Mouse (Mus musculus): ENCODE results near the gene Iqcb1. TPM values are rescaled to one million over a fixed set of nuclear protein-coding genes. Genes with fewer than 3 reads are reported as not detected.

Iqcb1 gene
- polyA plus RNA-seq, 1 experiment from 2014 or later: 32.2 TPM

DNA sequence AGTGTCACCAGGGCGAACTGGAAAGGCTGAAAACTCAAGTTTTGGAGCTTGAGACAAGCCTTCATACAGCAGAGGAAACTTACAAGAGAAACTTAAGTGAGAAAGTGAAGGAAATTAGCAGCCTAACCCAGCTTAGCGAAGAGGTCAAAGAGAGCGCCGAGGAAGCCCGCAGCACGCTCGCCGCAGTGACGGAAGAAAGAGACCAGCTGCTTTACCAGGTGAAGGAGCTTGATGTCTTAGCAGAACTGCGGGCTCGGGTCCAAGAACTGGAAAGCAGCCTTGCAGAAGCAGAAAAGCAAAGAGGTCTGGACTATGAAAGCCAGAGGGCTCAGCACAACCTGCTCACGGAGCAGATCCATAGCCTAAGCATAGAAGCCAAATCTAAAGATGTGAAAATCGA lies 84.1 kb downstream of the Iqcb1 start:
- DNase-seq (ENCODE audit: low spot score): no peak
- peaks cover 81% of the 10 kb centered on the region for H3K36me3 ChIP-seq (ENCODE audit: control insufficient read depth, insufficient read depth, low read length)
- no peak for ATAC-seq (ENCODE audit: low read depth)

DNA sequence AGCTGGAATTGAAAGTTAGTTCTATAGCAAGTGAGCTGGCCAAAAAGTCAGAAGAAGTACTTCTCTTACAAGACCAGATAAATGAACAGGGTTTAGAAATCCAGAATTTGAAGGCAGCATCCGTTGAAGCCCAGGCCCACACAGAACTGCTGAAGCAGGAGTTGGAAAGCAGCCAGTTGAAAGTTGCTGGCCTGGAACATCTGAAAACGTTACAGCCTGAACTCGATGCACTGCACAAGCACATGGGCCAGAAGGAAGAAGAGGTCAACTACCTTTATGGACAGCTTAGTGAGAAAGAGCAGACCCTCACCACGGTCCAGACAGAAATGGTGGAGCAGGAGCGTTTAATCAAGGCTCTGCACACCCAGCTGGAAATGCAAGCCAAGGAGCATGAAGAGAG lies 86.0 kb downstream of the Iqcb1 start:
- WGBS: 76% methylated on average over 5 of the region's 5 CpGs
- peak; percentile 16 for DNase-seq (ENCODE audit: low spot score)

More for the DNA sequence above, 84.1 kb downstream of the Iqcb1 start:
- H3K27ac ChIP-seq (replicated peaks; ENCODE audit: low read depth, low read length): no peak overlapping the region
- H3K27me3 ChIP-seq (replicated peaks; ENCODE audit: control insufficient read depth, insufficient read depth, low read length): no peaks in the 10 kb centered on the region
- no peaks in the 10 kb centered on the region for H3K4me1 ChIP-seq (ENCODE audit: control insufficient read depth, insufficient read depth, low read length)
- H3K4me3 ChIP-seq (ENCODE audit: low read depth, low read length): no peak overlapping the region
- no peak overlapping the region for H3K9ac ChIP-seq (ENCODE audit: low read depth, low read length)
- no peaks in the 10 kb centered on the region for H3K9me3 ChIP-seq (ENCODE audit: control insufficient read depth, low read length)
- WGBS: 89% methylated on average over 13 of the region's 13 CpGs
- H3K4me2 ChIP-seq (ENCODE audit: low read depth, low read length): no peak overlapping the region

DNA sequence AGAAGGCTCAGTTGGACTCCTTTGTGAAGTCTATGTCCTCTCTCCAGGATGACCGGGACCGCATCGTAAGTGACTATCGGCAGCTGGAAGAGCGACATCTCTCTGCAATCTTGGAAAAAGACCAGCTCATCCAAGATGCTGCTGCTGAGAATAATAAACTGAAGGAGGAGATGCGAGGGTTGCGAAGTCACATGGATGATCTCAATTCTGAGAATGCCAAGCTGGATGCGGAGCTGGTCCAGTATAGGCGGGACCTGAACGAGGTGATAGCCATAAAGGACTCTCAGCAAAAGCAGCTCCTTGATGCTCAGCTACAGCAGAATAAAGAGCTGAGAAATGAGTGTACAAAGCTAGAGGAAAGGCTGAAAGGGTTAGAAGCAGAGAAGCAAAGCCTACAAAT lies 90.3 kb downstream of the Iqcb1 start:
- Histone ChIP-seq H3K4me2 (ENCODE audit: low read depth, low read length) (no peak overlapping the region), H3K27me3 (replicated peaks; ENCODE audit: control insufficient read depth, insufficient read depth, low read length) (no peaks in the 10 kb centered on the region), H3K27ac (replicated peaks; ENCODE audit: low read depth, low read length) (no peak overlapping the region), H3K4me1 (ENCODE audit: control insufficient read depth, insufficient read depth, low read length) (no peaks in the 10 kb centered on the region), H3K9me3 (ENCODE audit: control insufficient read depth, low read length) (no peaks in the 10 kb centered on the region), H3K4me3 (ENCODE audit: low read depth, low read length) (no peak overlapping the region), H3K9ac (ENCODE audit: low read depth, low read length) (no peak overlapping the region), H3K36me3 (ENCODE audit: control insufficient read depth, insufficient read depth, low read length) (peaks cover 85% of the 10 kb centered on the region)
- no peak for DNase-seq (ENCODE audit: low spot score)
- 97% methylated on average over 10 of the region's 10 CpGs for WGBS
- ATAC-seq (ENCODE audit: low read depth): no peak

More for the DNA sequence above, 86.0 kb downstream of the Iqcb1 start:
- Histone ChIP-seq H3K4me2 (ENCODE audit: low read depth, low read length) (no peak overlapping the region), H3K9ac (ENCODE audit: low read depth, low read length) (no peak overlapping the region), H3K4me1 (ENCODE audit: control insufficient read depth, insufficient read depth, low read length) (no peaks in the 10 kb centered on the region), H3K27ac (replicated peaks; ENCODE audit: low read depth, low read length) (no peak overlapping the region), H3K4me3 (ENCODE audit: low read depth, low read length) (no peak overlapping the region), H3K36me3 (ENCODE audit: control insufficient read depth, insufficient read depth, low read length) (peaks cover 82% of the 10 kb centered on the region), H3K9me3 (ENCODE audit: control insufficient read depth, low read length) (no peaks in the 10 kb centered on the region), H3K27me3 (replicated peaks; ENCODE audit: control insufficient read depth, insufficient read depth, low read length) (no peaks in the 10 kb centered on the region)
- no peak; the same call in 1 of the 2 replicates for ATAC-seq (ENCODE audit: low read depth)

DNA sequence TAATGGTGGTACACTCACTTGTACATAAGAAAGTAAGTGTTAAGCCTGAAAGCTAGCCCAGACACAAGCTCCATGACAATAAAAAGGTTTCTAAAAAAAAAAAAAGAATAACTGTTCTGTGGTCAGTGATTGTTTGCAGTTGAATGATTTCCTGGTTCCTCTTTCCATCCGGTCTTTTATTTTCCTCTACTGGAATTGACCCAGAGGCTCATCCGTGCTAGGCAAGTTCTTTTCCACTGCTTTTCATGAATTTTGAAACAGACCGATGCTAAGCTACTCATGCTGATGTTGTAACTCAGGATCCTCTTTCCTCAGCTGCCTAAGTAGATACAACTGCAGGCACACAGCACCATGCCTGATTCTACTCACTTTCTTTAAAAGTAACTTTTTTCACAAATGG lies 92.2 kb downstream of the Iqcb1 start:
- Histone ChIP-seq H3K4me3 (ENCODE audit: low read depth, low read length) (no peak overlapping the region), H3K36me3 (ENCODE audit: control insufficient read depth, insufficient read depth, low read length) (peaks cover 77% of the 10 kb centered on the region), H3K9me3 (ENCODE audit: control insufficient read depth, low read length) (no peaks in the 10 kb centered on the region), H3K4me1 (ENCODE audit: control insufficient read depth, insufficient read depth, low read length) (no peaks in the 10 kb centered on the region), H3K27ac (replicated peaks; ENCODE audit: low read depth, low read length) (no peak overlapping the region), H3K27me3 (replicated peaks; ENCODE audit: control insufficient read depth, insufficient read depth, low read length) (no peaks in the 10 kb centered on the region), H3K9ac (ENCODE audit: low read depth, low read length) (no peak overlapping the region), H3K4me2 (ENCODE audit: low read depth, low read length) (no peak overlapping the region)
- 82% methylated on average over 3 of the region's 3 CpGs for WGBS
- ATAC-seq (ENCODE audit: low read depth) (no peak), DNase-seq (ENCODE audit: low spot score) (no peak)

DNA sequence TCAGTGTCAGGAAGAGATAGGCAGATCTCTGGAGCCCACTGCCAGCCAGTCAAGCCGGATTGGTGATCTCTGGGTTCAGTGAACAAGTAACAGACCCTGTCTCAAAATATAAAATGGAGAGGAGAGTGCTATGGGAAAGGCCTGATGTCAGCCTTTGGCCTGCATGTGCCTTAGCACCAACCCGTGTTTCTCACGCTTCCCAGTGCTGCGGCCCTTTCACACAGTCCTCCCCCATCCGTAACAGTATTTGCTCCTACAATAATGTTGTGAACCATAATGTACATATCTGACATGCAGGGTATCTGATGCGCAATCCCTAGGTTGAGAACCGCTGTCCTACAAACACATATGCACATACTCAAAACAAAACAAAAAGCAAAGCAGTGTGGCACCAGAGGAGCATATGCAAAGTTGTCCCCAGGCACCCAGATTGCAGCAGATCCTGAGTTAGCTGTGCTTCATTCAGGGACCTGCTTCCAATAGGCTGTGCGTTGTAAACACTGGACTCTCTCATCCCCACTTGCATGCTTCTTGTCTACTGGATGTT lies 93.0 kb downstream of the Iqcb1 start:
- whole genome bisulfite sequencing: 91% methylated on average over 8 of the region's 8 CpGs
- H3K27me3 ChIP-seq (replicated peaks; ENCODE audit: control insufficient read depth, insufficient read depth, low read length): no peaks in the 10 kb centered on the region
- ATAC-seq (ENCODE audit: low read depth): no peak
- no peak overlapping the region for H3K27ac ChIP-seq (replicated peaks; ENCODE audit: low read depth, low read length)
- no peaks in the 10 kb centered on the region for H3K9me3 ChIP-seq (ENCODE audit: control insufficient read depth, low read length)
- no peaks in the 10 kb centered on the region for H3K4me1 ChIP-seq (ENCODE audit: control insufficient read depth, insufficient read depth, low read length)
- H3K36me3 ChIP-seq (ENCODE audit: control insufficient read depth, insufficient read depth, low read length): peaks cover 77% of the 10 kb centered on the region
- H3K9ac ChIP-seq (ENCODE audit: low read depth, low read length): no peak overlapping the region
- H3K4me3 ChIP-seq (ENCODE audit: low read depth, low read length): no peak overlapping the region
- no peak for DNase-seq (ENCODE audit: low spot score)
- H3K4me2 ChIP-seq (ENCODE audit: low read depth, low read length): no peak overlapping the region

DNA sequence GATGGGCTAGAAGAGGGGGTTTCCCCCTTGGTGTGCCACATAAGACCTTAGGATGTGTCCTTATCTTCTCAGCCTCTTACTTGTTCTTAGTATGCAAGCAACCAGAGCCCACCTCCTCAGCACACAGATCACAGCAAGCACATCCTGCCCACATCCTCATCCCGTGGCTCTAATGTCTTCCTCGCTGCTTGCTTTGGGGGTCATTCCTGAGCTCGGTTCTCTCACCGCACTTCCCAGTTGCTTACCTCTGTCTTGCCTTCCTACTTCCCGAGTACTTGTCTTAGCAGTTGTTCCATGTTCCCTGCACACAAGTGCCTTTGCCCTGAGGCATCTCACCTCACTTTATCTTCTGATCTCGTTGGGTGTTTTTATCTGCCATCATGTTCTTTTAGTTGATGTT lies 93.8 kb downstream of the Iqcb1 start:
- Histone ChIP-seq H3K4me2 (ENCODE audit: low read depth, low read length) (no peak overlapping the region), H3K4me3 (ENCODE audit: low read depth, low read length) (no peak overlapping the region), H3K36me3 (ENCODE audit: control insufficient read depth, insufficient read depth, low read length) (peaks cover 77% of the 10 kb centered on the region), H3K27me3 (replicated peaks; ENCODE audit: control insufficient read depth, insufficient read depth, low read length) (no peaks in the 10 kb centered on the region), H3K27ac (replicated peaks; ENCODE audit: low read depth, low read length) (no peak overlapping the region), H3K9me3 (ENCODE audit: control insufficient read depth, low read length) (no peaks in the 10 kb centered on the region), H3K9ac (ENCODE audit: low read depth, low read length) (no peak overlapping the region), H3K4me1 (ENCODE audit: control insufficient read depth, insufficient read depth, low read length) (no peaks in the 10 kb centered on the region)
- WGBS: 84% methylated on average over 6 of the region's 6 CpGs
- no peak for DNase-seq (ENCODE audit: low spot score)
- ATAC-seq (ENCODE audit: low read depth): no peak

Small RNAs within 50 kb of the gene (microRNA-seq; reads per million reads assigned to microRNA genes)
- not detected for gene Gm22617 (ENCODE audit: borderline number of aligned reads)

Other genes with a start within 250 kb of the Iqcb1 start
- gene Cd86, start 162.3 kb upstream of the Iqcb1 start, polyA plus RNA-seq (2014; fragmentation: Nextera tagmentation; extraction: Ambion mirVana): 2.8 and 3.5 TPM in 2 replicates
- gene Ildr1, start 134.4 kb upstream of the Iqcb1 start, polyA plus RNA-seq (2014; fragmentation: Nextera tagmentation; extraction: Ambion mirVana): 4.3 and 5.3 TPM in 2 replicates
- 7.0 and 10.7 TPM in 2 replicates for gene Slc15a2, start 43.4 kb upstream of the Iqcb1 start, polyA plus RNA-seq (2014; fragmentation: Nextera tagmentation; extraction: Ambion mirVana)
- gene Eaf2, start 46.6 kb downstream of the Iqcb1 start, polyA plus RNA-seq (2014; fragmentation: Nextera tagmentation; extraction: Ambion mirVana): 3.4 and 3.6 TPM in 2 replicates
- gene Golgb1, start 46.8 kb downstream of the Iqcb1 start, polyA plus RNA-seq (2014; fragmentation: Nextera tagmentation; extraction: Ambion mirVana): 107 and 120 TPM in 2 replicates
- 3.9 and 4.0 TPM in 2 replicates for gene Hcls1, start 106.6 kb downstream of the Iqcb1 start, polyA plus RNA-seq (2014; fragmentation: Nextera tagmentation; extraction: Ambion mirVana)
- gene Fbxo40, start 162.1 kb downstream of the Iqcb1 start, polyA plus RNA-seq (2014; fragmentation: Nextera tagmentation; extraction: Ambion mirVana): 0.84 and 0.86 TPM in 2 replicates
- gene Polq, start 183.4 kb downstream of the Iqcb1 start, polyA plus RNA-seq (2014; fragmentation: Nextera tagmentation; extraction: Ambion mirVana): 4.4 and 5.1 TPM in 2 replicates